Mouse (Mus musculus) erythroblast, embryonic 14.5 days (primary cell): ENCODE measurements around the gene Tgfbrap1. TPM values are rescaled to one million over a fixed set of nuclear protein-coding genes. Genes with fewer than 3 reads are reported as not detected.
"Not testable (repeated sequence)": the region's sequence is repeated elsewhere in the genome, so short reads cannot be mapped to it uniquely, and the experiment has no call there.

Experiments used
- H3K27me3 ChIP-seq: 2 replicates; pipeline ENCODE4 v1.6.1; 2012; ENCODE audit warnings: inconsistent platforms; ENCODE audit not compliant: control insufficient read depth
- H3K36me3 ChIP-seq: 2 replicates; pipeline ENCODE4 v1.6.1; 2012; ENCODE audit warnings: mild to moderate bottlenecking, inconsistent platforms; ENCODE audit not compliant: control insufficient read depth
- H3K4me1 ChIP-seq: 2 replicates; pipeline ENCODE4 v1.6.1; 2012; ENCODE audit warnings: inconsistent platforms; ENCODE audit not compliant: control insufficient read depth
- H3K4me3 ChIP-seq: replicated peaks from 2 replicates; pipeline ENCODE3; 2012; ENCODE audit warnings: moderate library complexity, mild to moderate bottlenecking, inconsistent platforms
- H3K9me3 ChIP-seq: 2 replicates; pipeline ENCODE4 v1.6.1; 2012; ENCODE audit warnings: low read length, inconsistent platforms, mixed read lengths; ENCODE audit not compliant: control insufficient read depth
- GATA1 ChIP-seq: IDR thresholded peaks from 2 replicates; pipeline ENCODE4 v1.6.1; 2012; ENCODE audit warnings: low read length, inconsistent platforms, mixed read lengths
- TAL1 ChIP-seq: IDR thresholded peaks from 3 replicates; pipeline ENCODE4 v1.6.1; 2012; ENCODE audit warnings: low read length, inconsistent platforms, mixed read lengths
- polyA plus RNA-seq: library from polyadenylated mRNA; stranded (reverse); fragments of >175 nt; gene quantifications from 2 replicates; pipeline ENCODE4 v1.2.3, GENCODE M21; 2012

The Tgfbrap1 gene
- polyA plus RNA-seq, 1 experiment = 0.36 TPM

DNA sequence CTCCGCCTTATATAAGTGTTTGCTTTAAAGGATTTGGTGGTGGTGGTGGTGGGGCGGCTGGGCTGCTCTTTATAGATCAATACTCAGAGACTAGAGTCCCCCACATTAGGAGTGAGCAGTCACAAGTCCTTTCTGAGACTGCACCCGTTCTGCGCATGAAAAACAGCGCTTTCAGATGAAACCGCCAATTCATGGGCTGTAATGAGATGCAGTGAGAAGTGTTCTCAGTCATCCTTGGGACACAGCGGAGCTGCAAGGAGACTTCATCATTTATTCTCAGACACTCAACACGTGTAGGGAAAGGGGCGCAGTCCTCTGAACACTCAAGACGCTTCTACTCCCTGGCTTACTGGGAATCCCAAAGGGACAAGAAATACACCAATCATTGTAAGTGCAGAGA is 50.6 kb downstream of the Tgfbrap1 start:
- Histone ChIP-seq H3K27me3 (no peaks in the 10 kb centered on the region), H3K9me3 (no peaks in the 10 kb centered on the region), H3K4me1 (no peaks in the 10 kb centered on the region), H3K36me3 (peaks cover 34% of the 10 kb centered on the region), H3K4me3 (no peak overlapping the region)
- TF ChIP-seq GATA1 = no peak
- no peak for TF ChIP-seq TAL1

DNA sequence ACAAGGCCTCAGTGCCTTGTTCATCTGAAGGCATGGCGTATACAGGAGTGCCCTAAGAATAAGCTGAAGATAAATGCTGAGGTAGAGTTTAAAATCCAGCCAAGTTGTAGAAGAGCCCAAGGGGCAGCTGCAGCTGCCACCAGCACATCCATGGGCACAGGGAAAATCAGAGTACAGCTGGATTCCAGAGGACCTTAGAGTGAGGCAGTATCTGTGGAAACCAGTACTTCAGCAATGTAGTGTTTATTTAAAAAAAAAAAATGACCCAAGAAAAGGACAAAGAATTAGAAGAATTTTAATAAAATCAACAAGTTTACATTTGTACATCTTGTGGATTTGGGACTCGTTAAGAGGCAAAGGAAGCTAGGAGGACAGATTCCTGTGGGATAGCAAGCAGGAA is 51.4 kb downstream of the Tgfbrap1 start:
- H3K4me3 ChIP-seq = no peak overlapping the region
- H3K4me1 ChIP-seq = no peaks in the 10 kb centered on the region
- no peaks in the 10 kb centered on the region for H3K9me3 ChIP-seq
- peaks cover 28% of the 10 kb centered on the region for H3K36me3 ChIP-seq
- no peaks in the 10 kb centered on the region for H3K27me3 ChIP-seq
- TF ChIP-seq GATA1 (no peak), TAL1 (no peak)

DNA sequence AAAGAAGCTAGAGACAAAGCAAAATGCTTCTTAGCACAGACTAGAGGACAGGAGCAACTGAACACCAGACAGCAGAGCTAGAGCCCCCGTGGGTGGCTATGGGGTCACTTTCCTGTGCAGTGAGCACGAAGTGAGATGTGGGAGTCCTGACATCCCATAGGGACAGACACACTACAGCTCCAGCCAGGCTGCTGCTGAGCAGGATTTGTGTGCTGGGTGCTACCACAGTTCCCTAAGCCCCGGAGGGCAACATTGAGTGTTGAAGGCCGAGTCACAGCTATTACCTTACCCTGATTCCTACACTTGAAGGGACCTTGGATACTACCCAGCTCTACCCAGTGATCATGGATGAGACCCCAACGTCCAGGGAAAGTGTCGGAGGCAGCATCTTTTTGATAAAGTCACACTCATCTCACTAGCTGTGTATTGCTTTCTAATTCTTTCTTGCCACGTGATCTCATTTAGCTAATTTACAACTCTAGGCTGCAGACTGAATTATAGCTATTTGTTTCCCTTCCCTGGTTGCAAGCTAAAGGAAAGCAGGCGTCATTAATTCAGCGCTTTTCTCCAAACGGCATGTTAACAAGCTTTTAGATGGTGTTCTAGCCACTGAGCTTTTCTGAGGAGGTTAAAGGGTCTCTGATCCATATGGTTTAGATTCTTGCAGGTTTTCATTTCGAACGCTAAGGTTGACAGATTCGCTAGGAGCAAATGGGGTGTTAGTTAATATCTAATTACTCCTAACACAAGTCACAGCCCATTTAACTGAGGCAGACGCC is 53.0 kb downstream of the Tgfbrap1 start:
- no peak overlapping the region for H3K4me3 ChIP-seq
- TF ChIP-seq GATA1 (no peak), TAL1 (no peak)
- H3K4me1 ChIP-seq = no peaks in the 10 kb centered on the region
- no peaks in the 10 kb centered on the region for H3K9me3 ChIP-seq
- no peaks in the 10 kb centered on the region for H3K27me3 ChIP-seq
- peaks cover 12% of the 10 kb centered on the region for H3K36me3 ChIP-seq

DNA sequence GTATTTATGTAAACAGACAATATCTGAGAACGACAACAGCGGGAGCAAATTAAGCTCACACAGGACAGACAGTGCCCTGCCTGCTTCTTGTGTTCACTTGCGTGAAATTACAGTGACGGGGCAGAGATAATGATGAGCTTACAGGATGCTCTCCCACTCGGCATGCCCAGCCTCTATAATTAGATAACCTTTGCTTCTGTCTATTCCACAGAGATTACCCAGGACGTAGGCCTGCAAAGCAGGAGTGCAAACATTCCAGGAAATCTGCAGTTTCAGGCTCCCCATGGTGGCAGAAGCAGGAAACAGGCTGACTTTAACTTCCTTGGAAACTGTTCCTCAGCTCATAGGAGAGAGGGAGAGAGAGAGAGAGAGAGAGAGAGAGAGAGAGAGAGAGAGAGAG is 56.2 kb downstream of the Tgfbrap1 start:
- Histone ChIP-seq H3K36me3 (no peaks in the 10 kb centered on the region), H3K9me3 (no peaks in the 10 kb centered on the region), H3K4me1 (no peaks in the 10 kb centered on the region), H3K4me3 (no peak overlapping the region), H3K27me3 (no peaks in the 10 kb centered on the region)
- TF ChIP-seq TAL1 (no peak), GATA1 (no peak)

DNA sequence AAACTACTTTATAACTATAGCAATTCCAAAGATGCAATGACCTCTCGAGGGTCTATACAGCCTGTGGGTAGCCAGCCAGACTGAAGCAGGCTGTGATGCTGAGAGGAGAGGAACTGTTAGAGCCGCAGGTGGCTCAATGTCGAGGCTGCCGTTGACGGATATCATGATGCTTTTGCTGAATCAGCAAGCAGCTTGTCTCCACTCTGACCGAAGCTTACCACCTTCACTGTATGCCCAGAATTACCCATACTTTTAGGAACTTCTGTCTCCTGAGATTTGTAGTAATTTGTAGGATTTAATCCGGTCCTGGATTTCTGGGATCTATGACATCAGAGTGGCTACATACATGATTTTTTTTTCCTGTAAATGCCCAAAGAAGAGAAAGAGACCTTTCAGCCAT is 62.4 kb downstream of the Tgfbrap1 start:
- TF ChIP-seq TAL1 (no peak), GATA1 (no peak)
- Histone ChIP-seq H3K4me1 (no peaks in the 10 kb centered on the region), H3K9me3 (no peaks in the 10 kb centered on the region; the same call in 1 of the 2 replicates), H3K4me3 (no peak overlapping the region), H3K27me3 (no peaks in the 10 kb centered on the region), H3K36me3 (no peaks in the 10 kb centered on the region)

DNA sequence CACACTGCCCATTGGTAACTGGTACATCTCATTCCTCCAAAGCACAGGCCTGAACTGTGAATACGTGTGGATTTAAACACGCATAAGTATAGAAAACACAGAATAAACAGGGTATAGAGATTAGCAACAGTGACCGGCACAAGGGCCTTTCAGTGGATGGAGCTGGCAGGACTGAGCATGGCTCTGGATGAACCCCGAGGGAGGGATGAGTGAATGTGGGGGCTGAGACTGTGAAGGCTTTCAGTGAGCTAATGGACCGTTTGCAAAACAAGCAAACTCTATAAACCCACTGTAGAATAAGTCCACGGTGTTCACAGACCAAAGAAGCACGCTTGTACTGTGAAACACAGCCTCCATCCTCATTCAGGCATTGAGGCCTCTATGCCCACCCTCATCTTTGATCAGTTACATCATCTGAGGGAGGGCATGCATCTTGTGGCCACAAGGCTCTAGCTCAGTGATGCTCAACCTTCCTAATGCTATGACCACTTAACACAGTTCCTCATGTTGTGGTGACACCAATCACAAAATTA is 83.2 kb downstream of the Tgfbrap1 start:
- not testable (repeated sequence) for H3K9me3 ChIP-seq, H3K4me3 ChIP-seq, H3K27me3 ChIP-seq, H3K36me3 ChIP-seq, H3K4me1 ChIP-seq

DNA sequence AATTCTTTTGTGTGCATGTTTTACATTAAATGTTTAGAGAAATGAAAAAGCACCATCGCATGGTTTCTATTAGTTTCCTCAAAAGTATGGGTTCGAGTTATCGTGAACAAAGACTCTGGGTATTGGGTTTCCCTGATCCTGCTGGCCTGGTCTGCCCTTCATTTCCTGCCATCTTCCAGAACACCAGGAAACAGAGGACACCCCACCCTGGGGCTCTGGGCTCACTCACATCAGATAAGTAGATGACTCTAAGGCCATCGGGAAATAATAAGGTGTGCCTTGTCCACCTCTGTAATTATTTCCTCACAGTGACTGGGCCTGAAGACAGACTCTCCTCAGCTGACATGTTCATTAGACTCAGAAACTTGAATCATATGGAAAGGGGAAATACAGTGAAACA is 88.0 kb downstream of the Tgfbrap1 start:
- Histone ChIP-seq H3K4me1 (no peaks in the 10 kb centered on the region), H3K27me3 (no peaks in the 10 kb centered on the region), H3K9me3 (no peaks in the 10 kb centered on the region), H3K36me3 (no peaks in the 10 kb centered on the region), H3K4me3 (no peak overlapping the region)
- no peak for TF ChIP-seq GATA1
- TF ChIP-seq TAL1 = no peak

DNA sequence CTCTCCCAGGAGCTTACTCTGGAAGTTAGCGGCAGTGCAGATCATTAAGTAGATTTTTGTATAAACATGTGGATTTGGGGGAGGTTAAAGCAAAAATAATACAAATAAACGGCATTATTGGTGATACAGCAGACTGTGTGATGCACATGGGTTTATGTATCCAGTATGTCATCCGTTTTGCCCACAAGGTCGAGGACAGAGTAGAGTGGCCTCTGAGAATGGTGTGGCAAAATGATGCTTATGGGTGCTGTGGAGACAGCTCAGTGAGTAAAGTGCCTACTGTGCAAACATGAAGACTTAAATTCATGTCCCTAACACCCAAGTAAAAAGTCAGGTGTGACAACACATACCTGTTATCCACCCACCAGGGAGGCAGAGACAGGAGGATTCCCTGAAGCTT is 91.9 kb downstream of the Tgfbrap1 start:
- H3K4me3 ChIP-seq = no peak overlapping the region
- TF ChIP-seq GATA1 (no peak), TAL1 (no peak)
- no peaks in the 10 kb centered on the region for H3K36me3 ChIP-seq
- no peaks in the 10 kb centered on the region for H3K9me3 ChIP-seq
- no peaks in the 10 kb centered on the region for H3K4me1 ChIP-seq
- H3K27me3 ChIP-seq = no peaks in the 10 kb centered on the region

DNA sequence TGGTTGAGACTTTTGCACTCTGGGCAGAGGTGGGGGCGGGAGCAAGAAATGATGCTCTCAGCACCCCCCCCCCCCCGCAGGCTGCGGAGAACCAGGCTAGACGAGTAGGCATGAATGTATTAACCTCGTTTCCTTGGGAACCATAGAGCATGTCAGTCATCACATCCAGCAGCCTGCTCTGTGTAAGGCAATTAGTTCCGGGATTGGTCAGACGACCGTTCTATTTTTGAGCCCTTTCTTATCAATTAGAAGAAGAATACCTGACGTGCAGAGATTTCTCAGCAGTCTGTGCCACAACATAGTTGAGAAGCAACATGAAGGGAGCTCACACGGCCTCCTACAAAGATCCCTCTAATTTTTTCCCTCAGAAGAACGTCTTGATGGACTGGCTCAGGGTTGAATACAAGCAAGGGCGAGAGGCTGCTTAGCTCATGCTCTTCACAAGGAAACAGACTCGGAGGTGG is 92.4 kb downstream of the Tgfbrap1 start:
- no peak for TF ChIP-seq GATA1
- no peak for TF ChIP-seq TAL1

More for the DNA sequence above, 92.4 kb downstream of the Tgfbrap1 start:
- no peaks in the 10 kb centered on the region for H3K27me3 ChIP-seq
- H3K9me3 ChIP-seq = no peaks in the 10 kb centered on the region
- H3K4me3 ChIP-seq = no peak overlapping the region
- H3K4me1 ChIP-seq = no peaks in the 10 kb centered on the region
- H3K36me3 ChIP-seq = no peaks in the 10 kb centered on the region

Other genes with a start within 250 kb of the Tgfbrap1 start
- gene Mrps9, start 247.4 kb downstream of the Tgfbrap1 start, polyA plus RNA-seq = 3.3 and 4.2 TPM in 2 replicates
- not detected in 2 replicates for gene Gpr45, start 145.8 kb downstream of the Tgfbrap1 start, polyA plus RNA-seq
- gene AI597479, start 73 bp upstream of the Tgfbrap1 start, polyA plus RNA-seq = 0.02 and 0.04 TPM in 2 replicates
- not detected in 2 replicates for gene Fhl2, start 98.3 kb upstream of the Tgfbrap1 start, polyA plus RNA-seq